Mouse (Mus musculus): ENCODE data around the gene Peg3. TPM values are rescaled to one million over a fixed set of nuclear protein-coding genes. Genes with fewer than 3 reads are reported as not detected.
"Not testable (repeated sequence)": the region's sequence is repeated elsewhere in the genome, so short reads cannot be mapped to it uniquely, and the experiment has no call there.

Peg3 gene
- total RNA-seq (2021), result 10 to 100 TPM; 75.6 to 83.0 TPM
- long read RNA-seq, experiment 1, partial matches to known transcripts, result 0 of 6 reads
- long read RNA-seq, experiment 1, other reads (novel, unspliced or antisense), result 6 of 6 reads
- long read RNA-seq, experiment 2, full-length matches to known transcripts, result 2 of 6 reads
- long read RNA-seq, experiment 2, partial matches to known transcripts, result 0 of 6 reads
- long read RNA-seq, experiment 2, other reads (novel, unspliced or antisense), result 4 of 6 reads

GRCm38 (mm10) chr7:6730241-6730640, at the start of gene Peg3, which contains the start of gene Usp29:
Peg3 (minus strand) TSS chr7:6730431.
Usp29 (plus strand) TSS chr7:6730578.
- intact Hi-C loops (cut with DNase I; ENCODE audit: low total_unique reads), result no loop called here
- peak; percentile 89 for DNase-seq

DNA sequence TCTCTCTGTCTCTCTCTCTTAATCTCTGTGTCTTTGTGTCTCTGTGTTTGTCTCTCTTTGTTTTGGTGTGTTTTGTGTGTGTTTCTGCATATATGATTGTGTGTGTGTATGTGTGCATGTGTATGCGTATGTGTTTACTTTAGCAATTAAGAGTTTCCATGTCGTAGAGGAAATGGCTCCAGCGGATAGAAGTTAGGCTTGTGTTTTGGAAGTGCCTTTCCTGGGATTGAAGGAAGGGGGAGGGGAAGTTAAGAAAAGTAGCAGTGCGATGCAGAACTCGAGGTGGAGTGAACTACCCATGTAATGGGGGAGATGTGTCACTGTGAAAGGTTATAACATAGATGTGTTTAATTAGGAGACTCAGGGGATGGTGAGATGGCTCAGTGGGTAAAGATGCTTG, 48.9 kb upstream of the Peg3 start:
- DNase-seq, result no peak

GRCm38 (mm10) chr7:6777689-6778088, 47.5 kb upstream of the Peg3 start:
- intact Hi-C loops (cut with DNase I; ENCODE audit: low total_unique reads), result no loop called here

More for the DNA sequence above, 48.9 kb upstream of the Peg3 start:
- intact Hi-C loops (cut with DNase I; ENCODE audit: low total_unique reads), result no loop called here

DNA sequence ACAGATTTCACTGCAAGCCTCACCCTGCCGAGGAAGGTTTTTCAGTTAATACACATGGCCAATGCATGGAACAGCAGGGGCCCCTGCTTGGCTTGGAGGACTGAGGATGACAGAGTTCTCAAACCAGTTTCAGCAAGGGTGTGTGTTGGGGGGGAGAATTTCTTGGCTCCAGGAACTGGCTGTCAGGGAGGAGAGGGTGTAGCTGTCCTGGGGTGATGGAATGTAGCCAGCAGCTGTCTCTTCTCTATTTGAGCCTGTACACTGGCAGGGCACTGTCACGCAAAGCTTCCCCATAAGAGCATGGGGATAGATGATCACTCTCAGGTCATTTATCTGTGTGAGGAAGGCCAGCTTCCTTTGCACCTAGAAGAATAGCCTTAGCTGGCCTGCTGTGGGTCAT, 46.9 kb upstream of the Peg3 start:
- DNase-seq, result peak; percentile 50
- intact Hi-C loops (cut with DNase I; ENCODE audit: low total_unique reads), result no loop called here

More at GRCm38 (mm10) chr7:6777689-6778088, 47.5 kb upstream of the Peg3 start:
- no peak for DNase-seq

DNA sequence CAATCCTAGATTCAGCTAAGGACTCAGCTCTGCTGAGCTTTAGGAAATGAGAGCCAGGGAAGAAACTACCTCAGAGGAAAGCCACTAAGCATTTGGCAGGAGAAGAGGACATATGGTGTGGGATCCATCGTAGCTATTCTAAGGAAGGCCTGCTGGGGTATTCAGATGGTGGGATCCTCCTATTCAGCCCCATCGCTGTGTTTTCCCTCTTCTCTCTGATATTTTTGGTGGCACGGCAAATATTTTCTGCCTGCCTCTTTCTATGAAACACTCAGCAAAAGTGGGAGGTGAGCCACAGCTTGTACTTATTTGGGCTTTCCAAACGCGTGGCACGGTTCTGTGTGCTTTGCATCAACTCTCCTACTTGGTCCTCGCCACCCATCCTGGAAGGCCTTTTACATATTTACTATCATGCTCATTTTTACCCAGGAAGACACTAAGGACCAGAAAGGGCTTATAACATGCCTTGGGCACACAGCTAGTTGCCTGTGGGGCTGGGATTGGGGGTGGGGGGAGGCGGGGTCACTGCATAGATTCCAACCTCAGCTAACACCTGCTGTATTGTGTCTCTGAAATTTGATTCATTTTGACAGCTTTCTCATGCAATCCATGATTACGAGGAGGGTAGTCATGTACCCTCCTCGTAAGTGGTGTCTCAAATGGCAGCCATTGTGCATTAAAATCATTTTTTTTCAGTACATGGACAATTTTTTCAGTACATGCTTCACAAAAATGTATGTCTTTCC, 46.3 kb upstream of the Peg3 start:
- DNase-seq, result no peak
- intact Hi-C loops (cut with DNase I; ENCODE audit: low total_unique reads), result no loop called here

DNA sequence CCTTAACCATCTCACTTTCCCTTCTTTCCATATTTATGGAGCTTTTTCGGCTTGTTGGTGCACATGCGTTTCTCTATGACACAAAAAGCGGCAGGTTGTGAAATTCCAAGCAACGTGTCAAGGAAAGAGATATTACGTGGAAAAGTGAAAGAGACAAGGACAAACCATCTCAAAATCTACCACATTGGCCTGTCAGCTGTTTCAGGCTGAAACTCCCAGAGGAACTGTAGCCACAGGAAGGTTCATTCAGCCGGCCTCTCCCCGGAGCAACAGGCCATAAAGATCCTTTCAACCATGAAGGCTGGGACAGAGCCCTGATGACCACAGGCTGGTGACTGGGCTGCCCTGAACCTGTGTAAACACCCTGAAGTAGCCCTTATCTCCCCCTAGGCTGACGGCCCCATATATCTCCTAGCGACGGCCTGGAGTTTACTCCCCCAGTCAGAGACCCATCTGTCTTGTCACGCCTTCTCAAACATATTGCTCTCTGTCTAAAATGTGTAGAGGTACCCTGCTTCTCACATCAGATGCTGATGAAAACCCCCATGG, 43.7 kb upstream of the Peg3 start:
- DNase-seq; intact Hi-C loops (cut with DNase I; ENCODE audit: low total_unique reads): not testable (repeated sequence)

GRCm38 (mm10) chr7:6770286-6770685, 40.1 kb upstream of the Peg3 start:
- peak; percentile 62 for DNase-seq
- intact Hi-C loops (cut with DNase I; ENCODE audit: low total_unique reads), result no loop called here

GRCm38 (mm10) chr7:6765240-6765639, 35.0 kb upstream of the Peg3 start:
- peak; percentile 28 for DNase-seq

GRCm38 (mm10) chr7:6760170-6760569, 29.9 kb upstream of the Peg3 start:
- intact Hi-C loops (cut with DNase I; ENCODE audit: low total_unique reads), result no loop called here

More at GRCm38 (mm10) chr7:6765240-6765639, 35.0 kb upstream of the Peg3 start:
- intact Hi-C loops (cut with DNase I; ENCODE audit: low total_unique reads), result no loop called here

GRCm38 (mm10) chr7:6759698-6760097, 29.5 kb upstream of the Peg3 start:
- intact Hi-C loops (cut with DNase I; ENCODE audit: low total_unique reads), result no loop called here
- no peak for DNase-seq

More at GRCm38 (mm10) chr7:6760170-6760569, 29.9 kb upstream of the Peg3 start:
- no peak for DNase-seq

GRCm38 (mm10) chr7:6756777-6757291, 26.6 kb upstream of the Peg3 start:
- intact Hi-C loops (cut with DNase I; ENCODE audit: low total_unique reads), result no loop called here
- no peak for DNase-seq

- no peak for DNase-seq
- intact Hi-C loops (cut with DNase I; ENCODE audit: low total_unique reads), result no loop called here
Measured at GRCm38 (mm10) chr7:6753440-6753839, 23.2 kb upstream of the Peg3 start.

- DNase-seq, result peak; percentile 75
- intact Hi-C loops (cut with DNase I; ENCODE audit: low total_unique reads), result no loop called here
Measured at GRCm38 (mm10) chr7:6749196-6749595, 19.0 kb upstream of the Peg3 start.

DNA sequence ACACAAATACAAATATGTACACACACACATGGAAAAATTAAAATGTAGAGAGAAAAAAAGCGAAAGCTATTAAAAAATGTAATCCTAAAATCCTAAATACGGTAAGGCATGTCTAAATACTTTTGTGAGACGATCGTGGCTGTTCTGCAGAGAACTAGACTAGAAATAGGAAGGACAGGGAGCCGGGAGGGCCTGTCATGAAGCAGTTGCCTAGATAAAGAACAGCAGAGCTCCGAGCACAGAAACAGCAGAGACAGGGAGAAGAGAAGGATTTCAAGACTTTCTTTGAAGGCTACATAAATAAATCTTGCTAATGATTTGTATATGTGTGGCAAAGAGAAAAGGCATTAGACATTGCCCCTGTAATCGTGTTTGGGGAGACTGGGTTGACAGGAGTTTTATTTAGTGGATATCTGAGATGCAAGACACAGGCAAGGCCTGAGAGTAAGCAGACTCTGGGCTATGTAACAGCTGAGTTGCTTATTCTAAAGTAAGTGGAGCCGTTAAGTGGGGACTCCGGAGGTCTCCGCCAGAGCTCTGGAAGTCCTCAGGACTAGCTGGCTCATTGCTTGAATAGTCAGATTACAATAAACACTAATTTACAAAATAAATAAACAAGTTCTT, 14.2 kb upstream of the Peg3 start:
- DNase-seq, result no peak
- intact Hi-C loops (cut with DNase I; ENCODE audit: low total_unique reads), result no loop called here

DNA sequence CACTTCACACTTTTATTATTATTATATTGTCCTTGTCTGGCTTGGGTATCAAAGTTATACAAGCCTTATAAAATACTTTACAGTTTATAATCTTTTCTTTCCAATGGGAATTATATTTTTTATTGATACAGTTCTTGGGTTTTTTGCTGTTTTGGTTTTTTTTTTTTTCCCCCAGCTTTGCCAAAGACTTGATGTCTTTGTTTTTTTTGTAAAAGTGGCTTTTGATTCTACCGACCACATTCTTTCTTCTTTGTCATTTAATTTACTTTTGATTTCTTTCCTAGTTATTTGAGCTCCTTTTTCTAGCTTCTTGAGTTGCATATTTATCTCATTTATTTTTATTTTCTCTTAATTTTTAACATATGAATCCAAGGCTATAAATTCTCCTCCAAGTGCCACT, 5.8 kb upstream of the Peg3 start:
- no peak for DNase-seq
- intact Hi-C loops (cut with DNase I; ENCODE audit: low total_unique reads), result no loop called here

DNA sequence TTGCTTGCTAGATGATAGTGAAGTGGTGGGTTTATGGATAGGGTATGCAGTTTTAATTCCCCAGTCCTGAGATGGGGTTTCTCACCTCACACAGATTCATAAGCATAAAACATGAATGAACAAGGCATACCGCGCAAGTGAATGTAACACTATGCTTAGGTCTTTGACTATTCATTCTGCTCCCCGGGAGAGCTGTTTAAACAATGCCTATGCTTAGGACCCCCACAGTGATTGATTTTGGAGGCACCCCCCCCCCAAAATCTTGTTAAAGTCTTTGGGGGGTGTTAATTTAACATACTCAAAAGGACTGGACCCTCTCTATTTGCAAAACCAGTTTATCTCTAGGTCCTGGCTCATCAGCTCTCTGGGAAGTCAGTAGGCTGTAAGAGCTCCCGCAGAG, 1.7 kb upstream of the Peg3 start:
- intact Hi-C loops (cut with DNase I; ENCODE audit: low total_unique reads), result no loop called here
- no peak for DNase-seq

DNA sequence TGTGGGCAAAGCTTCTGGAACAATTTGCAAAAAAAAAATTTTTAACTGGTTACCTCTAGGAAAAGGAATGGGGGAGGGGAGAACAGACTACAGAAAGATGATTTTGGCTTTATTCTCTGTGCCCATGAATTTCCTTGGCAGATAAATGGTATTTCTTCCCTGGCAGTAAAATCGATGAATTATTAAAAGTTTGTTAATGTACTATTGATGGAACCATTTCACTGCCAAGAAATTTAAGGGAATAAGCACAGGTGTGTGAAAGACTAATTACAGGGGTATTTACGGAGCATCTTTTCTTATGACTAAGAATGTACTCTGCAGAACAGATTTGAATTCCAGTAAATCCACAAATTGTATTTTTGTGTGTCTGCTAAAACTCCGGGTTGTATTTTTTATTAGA, 1.1 kb upstream of the Peg3 start:
- no peak for DNase-seq
- intact Hi-C loops (cut with DNase I; ENCODE audit: low total_unique reads), result no loop called here

DNA sequence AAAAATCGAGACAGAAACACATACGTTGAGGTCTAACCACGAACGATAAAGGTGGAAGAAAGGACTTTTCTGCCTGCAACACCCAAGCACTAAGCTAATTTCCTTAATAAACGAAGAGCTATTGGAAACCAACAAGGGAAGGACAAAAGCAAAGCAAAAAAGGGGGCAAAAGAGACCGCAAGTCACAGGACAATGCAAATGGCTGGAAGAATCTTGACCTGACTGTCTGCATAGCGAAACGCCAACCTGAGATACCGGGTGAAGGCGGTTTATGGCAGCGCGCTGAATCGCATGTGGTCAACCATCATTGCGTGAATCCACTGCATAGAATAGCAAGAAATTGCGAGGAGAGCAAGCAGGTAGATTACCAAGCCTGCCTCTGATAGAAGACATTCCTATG, 570 bp upstream of the Peg3 start:
- intact Hi-C loops (cut with DNase I; ENCODE audit: low total_unique reads), result no loop called here
- DNase-seq, result no peak

DNA sequence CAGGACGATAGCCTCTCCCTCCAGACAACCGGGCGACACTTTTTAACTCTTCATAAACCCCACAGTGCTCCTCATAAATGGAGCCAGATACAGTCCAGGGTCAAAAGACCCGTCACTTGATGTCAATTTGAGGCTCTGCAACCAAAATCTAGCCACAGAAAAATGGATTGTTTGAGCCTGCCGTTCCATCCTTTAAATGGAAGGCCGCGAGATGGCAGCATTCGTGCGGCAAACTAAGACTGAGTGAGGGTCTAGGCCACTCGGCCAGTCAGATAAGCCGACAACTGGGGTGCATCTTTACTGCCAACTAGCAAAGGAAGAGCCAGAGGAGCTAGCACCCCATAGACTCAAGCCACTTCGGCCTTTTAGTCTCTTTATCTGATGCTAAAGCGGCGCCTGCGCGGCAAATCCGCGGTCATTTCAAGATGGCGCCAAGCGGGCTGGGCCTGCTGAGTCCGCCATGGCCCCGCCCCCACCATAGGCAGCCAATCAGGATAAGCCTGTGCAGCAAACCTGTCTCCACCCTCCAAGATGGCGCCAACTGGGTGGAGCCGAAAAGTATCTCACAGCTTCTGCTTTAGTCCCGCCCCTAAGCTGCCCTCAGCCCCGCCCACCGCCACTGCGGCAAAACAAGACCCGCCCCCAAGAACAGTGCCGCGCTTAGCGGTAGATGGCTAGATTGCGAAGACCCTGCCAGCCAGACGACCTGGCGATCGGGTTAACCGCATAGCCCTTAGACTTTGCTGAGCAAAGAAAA, 992 bp downstream of the Peg3 start:
- intact Hi-C loops (cut with DNase I; ENCODE audit: low total_unique reads), result no loop called here
- DNase-seq, result peak; percentile 97
